Mouse (Mus musculus): Measurements from ENCODE around the gene Egln3. TPM values are rescaled to one million over a fixed set of nuclear protein-coding genes. Genes with fewer than 3 reads are reported as not detected.
A peak's percentile ranks its signal among the peaks of the same experiment; 100 is the strongest.

The Egln3 gene
- polyA plus RNA-seq, 1 experiment from 2014 or later, result 1.6 TPM

- DNase-seq, result no peak
These were observed 1.4 kb downstream of the Egln3 start for GRCm38 (mm10) chr12:54202276-54202675.

GRCm38 (mm10) chr12:54200856-54201255 is 2.8 kb downstream of the Egln3 start:
- DNase-seq (no peak), ATAC-seq (ENCODE audit: low read depth) (no peak)
- 12% methylated on average over 6 of the region's 6 CpGs for WGBS (ENCODE audit: insufficient replicate concordance)
- no peak overlapping the region for H3K4me2 ChIP-seq
- H3K9ac ChIP-seq, result no peak overlapping the region
- H3K27me3 ChIP-seq, result peaks cover 45% of the 10 kb centered on the region
- no peak overlapping the region for H3K27ac ChIP-seq
- no peak overlapping the region for H3K4me3 ChIP-seq (replicated peaks)
- H3K4me1 ChIP-seq (replicated peaks), result peaks cover 31% of the 10 kb centered on the region
- H3K36me3 ChIP-seq, result no peaks in the 10 kb centered on the region
- no peaks in the 10 kb centered on the region for H3K9me3 ChIP-seq (replicated peaks)

More at GRCm38 (mm10) chr12:54202276-54202675, 1.4 kb downstream of the Egln3 start:
- Histone ChIP-seq H3K36me3 (no peaks in the 10 kb centered on the region), H3K4me2 (peak overlapping the region; percentile 80), H3K9me3 (replicated peaks) (no peaks in the 10 kb centered on the region), H3K4me3 (replicated peaks) (peak overlapping the region; percentile 59), H3K9ac (peak overlapping the region; percentile 62; the same call in 1 of the 2 replicates), H3K4me1 (replicated peaks) (peaks cover 26% of the 10 kb centered on the region), H3K27ac (no peak overlapping the region), H3K27me3 (peaks cover 45% of the 10 kb centered on the region)
- ATAC-seq (ENCODE audit: low read depth), result no peak
- 6% methylated on average over 6 of the region's 6 CpGs for WGBS (ENCODE audit: insufficient replicate concordance)

GRCm38 (mm10) chr12:54200172-54200571 is 3.5 kb downstream of the Egln3 start:
- ATAC-seq (ENCODE audit: low read depth) (no peak), DNase-seq (no peak)
- no peaks in the 10 kb centered on the region for H3K36me3 ChIP-seq
- H3K27me3 ChIP-seq, result peaks cover 42% of the 10 kb centered on the region
- no peak overlapping the region for H3K9ac ChIP-seq
- 26% methylated on average over 4 of the region's 4 CpGs for WGBS (ENCODE audit: insufficient replicate concordance)
- H3K27ac ChIP-seq, result no peak overlapping the region
- no peak overlapping the region for H3K4me2 ChIP-seq
- H3K4me3 ChIP-seq (replicated peaks), result no peak overlapping the region
- H3K4me1 ChIP-seq (replicated peaks), result peaks cover 31% of the 10 kb centered on the region
- H3K9me3 ChIP-seq (replicated peaks), result no peaks in the 10 kb centered on the region

GRCm38 (mm10) chr12:54198282-54198918 is 5.3 kb downstream of the Egln3 start:
- WGBS (ENCODE audit: insufficient replicate concordance), result 71% methylated on average over 4 of the region's 4 CpGs
- peaks cover 25% of the 10 kb centered on the region for H3K27me3 ChIP-seq
- H3K27ac ChIP-seq, result no peak overlapping the region
- H3K36me3 ChIP-seq, result no peaks in the 10 kb centered on the region
- H3K9me3 ChIP-seq (replicated peaks), result no peaks in the 10 kb centered on the region
- DNase-seq, result no peak
- H3K4me2 ChIP-seq, result no peak overlapping the region
- no peak for ATAC-seq (ENCODE audit: low read depth)
- H3K9ac ChIP-seq, result no peak overlapping the region
- H3K4me3 ChIP-seq (replicated peaks), result no peak overlapping the region
- peaks cover 24% of the 10 kb centered on the region for H3K4me1 ChIP-seq (replicated peaks)

GRCm38 (mm10) chr12:54197849-54198248 is 5.8 kb downstream of the Egln3 start:
- H3K4me3 ChIP-seq (replicated peaks), result no peak overlapping the region
- peaks cover 21% of the 10 kb centered on the region for H3K4me1 ChIP-seq (replicated peaks)

GRCm38 (mm10) chr12:54197301-54197782 is 6.3 kb downstream of the Egln3 start:
- Histone ChIP-seq H3K27ac (no peak overlapping the region), H3K9ac (no peak overlapping the region), H3K36me3 (no peaks in the 10 kb centered on the region), H3K4me3 (replicated peaks) (no peak overlapping the region), H3K9me3 (replicated peaks) (no peaks in the 10 kb centered on the region), H3K4me1 (replicated peaks) (peaks cover 22% of the 10 kb centered on the region), H3K4me2 (no peak overlapping the region), H3K27me3 (peaks cover 21% of the 10 kb centered on the region)
- ATAC-seq (ENCODE audit: low read depth) (no peak), DNase-seq (no peak)
- 46% methylated on average over 6 of the region's 6 CpGs for WGBS (ENCODE audit: insufficient replicate concordance)

More at GRCm38 (mm10) chr12:54197849-54198248, 5.8 kb downstream of the Egln3 start:
- H3K27ac ChIP-seq, result no peak overlapping the region
- no peak for ATAC-seq (ENCODE audit: low read depth)
- H3K36me3 ChIP-seq, result no peaks in the 10 kb centered on the region
- no peaks in the 10 kb centered on the region for H3K9me3 ChIP-seq (replicated peaks)
- WGBS (ENCODE audit: insufficient replicate concordance), result 66% methylated on average over 11 of the region's 11 CpGs
- H3K9ac ChIP-seq, result no peak overlapping the region
- peaks cover 22% of the 10 kb centered on the region for H3K27me3 ChIP-seq
- no peak for DNase-seq
- no peak overlapping the region for H3K4me2 ChIP-seq

GRCm38 (mm10) chr12:54196881-54197280 is 6.8 kb downstream of the Egln3 start:
- Histone ChIP-seq H3K9ac (no peak overlapping the region), H3K36me3 (no peaks in the 10 kb centered on the region), H3K27ac (no peak overlapping the region), H3K4me2 (no peak overlapping the region), H3K27me3 (peaks cover 21% of the 10 kb centered on the region), H3K4me1 (replicated peaks) (peaks cover 26% of the 10 kb centered on the region), H3K9me3 (replicated peaks) (no peaks in the 10 kb centered on the region), H3K4me3 (replicated peaks) (no peak overlapping the region)
- 59% methylated on average over 8 of the region's 8 CpGs for WGBS (ENCODE audit: insufficient replicate concordance)
- no peak for ATAC-seq (ENCODE audit: low read depth)
- DNase-seq, result no peak

- H3K4me2 ChIP-seq, result no peak overlapping the region
- no peak overlapping the region for H3K9ac ChIP-seq
- H3K4me1 ChIP-seq (replicated peaks), result peaks cover 35% of the 10 kb centered on the region
- no peak overlapping the region for H3K27ac ChIP-seq
- ATAC-seq (ENCODE audit: low read depth) (no peak), DNase-seq (no peak)
- H3K27me3 ChIP-seq, result peaks cover 14% of the 10 kb centered on the region; the same call in 1 of the 2 replicates
- H3K36me3 ChIP-seq, result no peaks in the 10 kb centered on the region
- no peak overlapping the region for H3K4me3 ChIP-seq (replicated peaks)
- no peaks in the 10 kb centered on the region for H3K9me3 ChIP-seq (replicated peaks)
- whole genome bisulfite sequencing (ENCODE audit: insufficient replicate concordance), result 50% methylated on average over 5 of the region's 5 CpGs
These were observed 9.5 kb downstream of the Egln3 start for GRCm38 (mm10) chr12:54194159-54194558.

GRCm38 (mm10) chr12:54192305-54192661 is 11.4 kb downstream of the Egln3 start:
- H3K27me3 ChIP-seq, result peaks cover 14% of the 10 kb centered on the region; the same call in 1 of the 2 replicates
- peak overlapping the region; percentile 18; the same call in 1 of the 2 replicates for H3K4me3 ChIP-seq (replicated peaks)
- ATAC-seq (ENCODE audit: low read depth) (peak; percentile 16; the same call in 1 of the 2 replicates), DNase-seq (no peak)
- H3K4me1 ChIP-seq (replicated peaks), result peaks cover 41% of the 10 kb centered on the region
- H3K9me3 ChIP-seq (replicated peaks), result no peaks in the 10 kb centered on the region
- H3K9ac ChIP-seq, result no peak overlapping the region
- H3K36me3 ChIP-seq, result no peaks in the 10 kb centered on the region
- H3K4me2 ChIP-seq, result peak overlapping the region; percentile 55
- peak overlapping the region; percentile 61 for H3K27ac ChIP-seq
- WGBS (ENCODE audit: insufficient replicate concordance), result 3% methylated on average over 5 of the region's 5 CpGs

GRCm38 (mm10) chr12:54191608-54192304 is 11.9 kb downstream of the Egln3 start:
- Histone ChIP-seq H3K27ac (peak overlapping the region; percentile 73), H3K4me1 (replicated peaks) (peaks cover 37% of the 10 kb centered on the region), H3K36me3 (no peaks in the 10 kb centered on the region), H3K9me3 (replicated peaks) (no peaks in the 10 kb centered on the region), H3K27me3 (peaks cover 16% of the 10 kb centered on the region; the same call in 1 of the 2 replicates), H3K4me3 (replicated peaks) (peak overlapping the region; percentile 18), H3K9ac (no peak overlapping the region), H3K4me2 (peak overlapping the region; percentile 55)
- WGBS (ENCODE audit: insufficient replicate concordance), result 2% methylated on average over 19 of the region's 19 CpGs
- ATAC-seq (ENCODE audit: low read depth), result peak; percentile 87
- peak; percentile 73 for DNase-seq

GRCm38 (mm10) chr12:54191181-54191580 is 12.5 kb downstream of the Egln3 start:
- DNase-seq (no peak), ATAC-seq (ENCODE audit: low read depth) (peak; percentile 21; the same call in 1 of the 2 replicates)
- no peaks in the 10 kb centered on the region for H3K36me3 ChIP-seq
- 12% methylated on average over 9 of the region's 9 CpGs for WGBS (ENCODE audit: insufficient replicate concordance)
- no peaks in the 10 kb centered on the region for H3K9me3 ChIP-seq (replicated peaks)
- H3K4me2 ChIP-seq, result peak overlapping the region; percentile 55
- H3K27ac ChIP-seq, result peak overlapping the region; percentile 73
- peak overlapping the region; percentile 18; the same call in 1 of the 2 replicates for H3K4me3 ChIP-seq (replicated peaks)
- peaks cover 37% of the 10 kb centered on the region for H3K4me1 ChIP-seq (replicated peaks)
- peaks cover 16% of the 10 kb centered on the region; the same call in 1 of the 2 replicates for H3K27me3 ChIP-seq
- H3K9ac ChIP-seq, result no peak overlapping the region

Data from liver, embryonic 13.5 days (tissue).